Mouse (Mus musculus) kidney, embryonic 14.5 days (tissue): ENCODE data around the gene Fndc7. TPM values are rescaled to one million over a fixed set of nuclear protein-coding genes. Genes with fewer than 3 reads are reported as not detected.

Experiments used
- ATAC-seq: fragments of 200-750 bp; cut with Nextera tagmentation; 2 replicates; pipeline ENCODE4 v1.8.0; 2017; ENCODE audit warnings: moderate number of reproducible peaks, mild to moderate bottlenecking, moderate TSS enrichment, moderate library complexity; ENCODE audit not compliant: low FRiP score, low TSS enrichment
- H3K27ac ChIP-seq: fragments of 300-500 bp; sonication (generic); 2 replicates; pipeline ENCODE4 v1.5.1; 2014; ENCODE audit warnings: low read depth, mild to moderate bottlenecking, low read length, moderate library complexity, mixed read lengths
- H3K27me3 ChIP-seq: fragments of 300-500 bp; sonication (generic); 2 replicates; pipeline ENCODE4 v1.6.1; 2014; ENCODE audit warnings: mild to moderate bottlenecking, low read length; ENCODE audit not compliant: control insufficient read depth, insufficient read depth
- H3K36me3 ChIP-seq: fragments of 300-500 bp; sonication (generic); 2 replicates; pipeline ENCODE4 v1.6.1; 2014; ENCODE audit warnings: low read length, mixed read lengths; ENCODE audit not compliant: control insufficient read depth, insufficient read depth
- H3K4me1 ChIP-seq: fragments of 300-500 bp; sonication (generic); 2 replicates; pipeline ENCODE4 v1.6.1; 2014; ENCODE audit warnings: low read length, mixed read lengths; ENCODE audit not compliant: control insufficient read depth, insufficient read depth
- H3K4me2 ChIP-seq: fragments of 300-500 bp; sonication (generic); replicated peaks from 2 replicates; pipeline ENCODE4 v1.6.1; 2014; ENCODE audit warnings: low read depth, mild to moderate bottlenecking, low read length
- H3K4me3 ChIP-seq: fragments of 300-500 bp; sonication (generic); 2 replicates; pipeline ENCODE4 v1.5.1; 2014; ENCODE audit warnings: mild to moderate bottlenecking, low read length
- H3K9ac ChIP-seq: fragments of 300-500 bp; sonication (generic); 2 replicates; pipeline ENCODE4 v1.6.1; 2014; ENCODE audit warnings: low read depth, mild to moderate bottlenecking, low read length, moderate library complexity
- H3K9me3 ChIP-seq: fragments of 300-500 bp; sonication (generic); 2 replicates; pipeline ENCODE4 v1.6.1; 2016; ENCODE audit warnings: low read length; ENCODE audit not compliant: control insufficient read depth
- WGBS: fragments of 180-500 bp; shearing (Covaris S2); extraction: QIAGEN DNeasy Blood & Tissue Kit; methylation state at CpG from one replicate; pipeline ENCODE4 v1.1.7; 2014; 5-methylcytosine and 5-hydroxymethylcytosine counted together
- polyA plus RNA-seq: library from polyadenylated mRNA; unstranded; fragments of >200 nt; fragmentation: Nextera tagmentation; extraction: Ambion mirVana; gene quantifications from 2 replicates; pipeline ENCODE4 v1.2.1, GENCODE M21; 2014

Fndc7 gene
- polyA plus RNA-seq, 1 experiment from 2014 or later: not detected

DNA sequence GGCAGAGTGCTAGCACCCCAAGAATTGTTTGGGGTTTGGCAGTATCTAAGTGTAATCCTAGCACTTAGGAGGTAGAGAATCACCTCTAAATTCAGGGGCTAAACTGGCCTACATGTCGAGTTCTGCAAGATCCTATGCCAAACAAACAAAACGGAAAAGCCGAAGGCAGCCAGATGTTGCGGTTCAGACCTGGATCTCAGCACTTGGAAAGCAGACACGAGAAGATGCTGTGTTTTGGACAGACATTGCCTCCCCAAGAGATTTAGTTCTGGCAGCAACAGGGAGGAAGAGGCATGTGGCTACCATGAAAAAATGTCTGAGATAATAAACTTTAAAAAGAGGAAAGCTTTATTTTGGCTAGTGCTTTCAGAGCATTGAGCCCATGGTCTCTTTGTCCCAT lies 10.9 kb upstream of the Fndc7 start:
- peaks cover 40% of the 10 kb centered on the region for H3K36me3 ChIP-seq
- WGBS: 84% methylated on average over 5 of the region's 5 CpGs
- ATAC-seq: no peak

GRCm38 (mm10) chr3:108900147-108900546 lies 10.3 kb upstream of the Fndc7 start:
- Histone ChIP-seq H3K36me3 (peaks cover 34% of the 10 kb centered on the region), H3K9ac (no peak overlapping the region), H3K4me2 (no peak overlapping the region), H3K4me1 (no peaks in the 10 kb centered on the region), H3K27ac (no peak overlapping the region), H3K27me3 (no peaks in the 10 kb centered on the region), H3K4me3 (no peak overlapping the region), H3K9me3 (no peaks in the 10 kb centered on the region)
- ATAC-seq: no peak
- 89% methylated on average over 3 of the region's 3 CpGs for WGBS

More for the DNA sequence above, 10.9 kb upstream of the Fndc7 start:
- Histone ChIP-seq H3K27ac (no peak overlapping the region), H3K27me3 (no peaks in the 10 kb centered on the region), H3K4me2 (no peak overlapping the region), H3K9ac (no peak overlapping the region), H3K9me3 (no peaks in the 10 kb centered on the region), H3K4me1 (no peaks in the 10 kb centered on the region), H3K4me3 (no peak overlapping the region)

DNA sequence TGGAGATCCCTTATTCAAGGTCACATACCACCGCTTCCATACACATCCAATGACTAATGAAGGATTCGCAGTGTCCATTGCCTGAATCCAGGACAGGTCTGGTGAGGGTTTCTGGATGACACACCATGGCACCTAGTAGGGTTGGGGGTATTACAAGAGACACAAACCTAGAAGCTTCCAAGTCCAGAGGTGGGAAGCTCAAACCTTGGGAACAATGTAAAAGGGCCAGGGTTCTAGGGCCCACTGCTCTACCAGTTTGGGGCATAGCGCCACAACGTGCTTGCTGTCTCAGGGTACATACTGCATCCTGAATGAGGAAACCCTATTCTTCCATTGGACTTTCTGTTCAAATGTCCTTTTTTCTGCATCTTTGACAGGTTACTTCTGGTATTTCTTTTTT lies 8.8 kb upstream of the Fndc7 start:
- WGBS: 90% methylated on average over 4 of the region's 4 CpGs
- Histone ChIP-seq H3K36me3 (peaks cover 19% of the 10 kb centered on the region), H3K9me3 (no peaks in the 10 kb centered on the region), H3K4me1 (no peaks in the 10 kb centered on the region), H3K9ac (no peak overlapping the region), H3K27ac (no peak overlapping the region), H3K4me3 (no peak overlapping the region), H3K27me3 (no peaks in the 10 kb centered on the region), H3K4me2 (no peak overlapping the region)
- no peak for ATAC-seq

DNA sequence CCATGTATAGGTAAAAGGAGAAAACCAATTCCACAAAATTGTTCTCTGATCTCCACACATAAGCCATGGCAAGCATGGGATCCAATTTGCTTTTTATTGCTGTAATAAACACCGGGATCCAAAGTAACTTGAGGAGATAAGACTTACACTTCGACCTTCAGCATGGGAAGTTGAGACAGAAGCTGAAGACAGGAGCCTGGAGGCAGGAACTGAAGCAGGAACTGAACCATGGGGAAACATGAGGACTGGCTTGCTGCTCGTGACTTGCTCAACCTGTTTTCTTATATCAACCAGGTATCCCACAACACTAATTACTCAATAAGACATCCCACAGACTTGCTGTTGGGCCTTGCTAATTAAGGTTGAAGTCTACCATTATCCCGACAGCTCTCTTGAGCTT lies 3.1 kb upstream of the Fndc7 start:
- H3K4me3 ChIP-seq: no peak overlapping the region
- no peak overlapping the region for H3K27ac ChIP-seq
- H3K4me2 ChIP-seq: no peak overlapping the region
- H3K9me3 ChIP-seq: no peaks in the 10 kb centered on the region
- no peaks in the 10 kb centered on the region for H3K4me1 ChIP-seq
- H3K9ac ChIP-seq: no peak overlapping the region
- 42% methylated on average over 4 of the region's 4 CpGs for WGBS
- no peaks in the 10 kb centered on the region for H3K36me3 ChIP-seq
- ATAC-seq: no peak
- H3K27me3 ChIP-seq: no peaks in the 10 kb centered on the region

DNA sequence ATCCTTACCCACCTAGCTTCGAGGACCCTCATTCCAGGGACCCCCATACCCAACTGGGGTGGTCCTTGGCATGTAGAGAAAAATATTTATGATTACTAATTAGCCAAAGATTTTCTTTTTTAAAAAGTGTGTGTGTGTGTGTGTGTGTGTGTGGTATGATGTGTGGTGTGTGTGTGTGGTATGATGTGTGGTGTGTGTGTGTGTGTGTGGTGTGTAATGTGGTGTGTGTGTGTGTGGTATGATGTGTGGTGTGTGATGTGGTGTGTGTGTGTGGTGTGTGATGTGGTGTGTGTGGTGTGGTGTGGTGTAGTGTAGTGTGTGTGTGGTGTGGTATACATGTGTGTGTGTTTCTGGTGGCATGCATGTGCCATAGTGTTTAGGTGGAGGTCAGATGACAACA lies 2.3 kb upstream of the Fndc7 start:
- Histone ChIP-seq H3K4me3 (no peak overlapping the region), H3K4me2 (no peak overlapping the region), H3K9me3 (no peaks in the 10 kb centered on the region), H3K36me3 (no peaks in the 10 kb centered on the region), H3K4me1 (no peaks in the 10 kb centered on the region), H3K27ac (no peak overlapping the region), H3K9ac (no peak overlapping the region), H3K27me3 (no peaks in the 10 kb centered on the region)
- ATAC-seq: no peak
- WGBS: 71% methylated on average over 1 of the region's 1 CpGs

DNA sequence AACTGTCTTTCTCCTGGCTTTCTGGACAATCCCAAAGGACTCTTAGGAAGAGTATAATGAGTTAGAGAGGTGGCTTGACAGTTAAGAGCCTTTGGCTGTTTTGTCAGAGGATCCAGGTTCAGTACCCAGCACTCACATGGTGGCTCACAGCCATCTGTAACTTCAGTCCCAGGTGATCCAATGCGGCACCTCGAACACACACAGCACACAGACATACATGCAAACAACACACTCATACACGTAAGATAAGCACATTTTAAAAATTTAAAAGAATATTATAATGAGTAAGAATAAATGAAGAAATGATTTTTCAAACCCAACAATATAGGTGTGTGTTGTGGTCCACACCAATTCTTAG lies 2.2 kb downstream of the Fndc7 start:
- no peak overlapping the region for H3K4me2 ChIP-seq
- no peaks in the 10 kb centered on the region for H3K36me3 ChIP-seq
- WGBS: 90% methylated on average over 3 of the region's 3 CpGs
- H3K4me1 ChIP-seq: no peaks in the 10 kb centered on the region
- no peak overlapping the region for H3K4me3 ChIP-seq
- ATAC-seq: no peak
- no peak overlapping the region for H3K27ac ChIP-seq
- no peaks in the 10 kb centered on the region for H3K27me3 ChIP-seq
- no peak overlapping the region for H3K9ac ChIP-seq
- no peaks in the 10 kb centered on the region for H3K9me3 ChIP-seq

GRCm38 (mm10) chr3:108886934-108887617 lies 2.7 kb downstream of the Fndc7 start:
- Histone ChIP-seq H3K4me1 (no peaks in the 10 kb centered on the region), H3K4me2 (no peak overlapping the region), H3K9ac (no peak overlapping the region), H3K27me3 (no peaks in the 10 kb centered on the region), H3K27ac (no peak overlapping the region), H3K4me3 (no peak overlapping the region), H3K9me3 (no peaks in the 10 kb centered on the region), H3K36me3 (no peaks in the 10 kb centered on the region)
- no peak for ATAC-seq
- 76% methylated on average over 12 of the region's 12 CpGs for whole genome bisulfite sequencing

DNA sequence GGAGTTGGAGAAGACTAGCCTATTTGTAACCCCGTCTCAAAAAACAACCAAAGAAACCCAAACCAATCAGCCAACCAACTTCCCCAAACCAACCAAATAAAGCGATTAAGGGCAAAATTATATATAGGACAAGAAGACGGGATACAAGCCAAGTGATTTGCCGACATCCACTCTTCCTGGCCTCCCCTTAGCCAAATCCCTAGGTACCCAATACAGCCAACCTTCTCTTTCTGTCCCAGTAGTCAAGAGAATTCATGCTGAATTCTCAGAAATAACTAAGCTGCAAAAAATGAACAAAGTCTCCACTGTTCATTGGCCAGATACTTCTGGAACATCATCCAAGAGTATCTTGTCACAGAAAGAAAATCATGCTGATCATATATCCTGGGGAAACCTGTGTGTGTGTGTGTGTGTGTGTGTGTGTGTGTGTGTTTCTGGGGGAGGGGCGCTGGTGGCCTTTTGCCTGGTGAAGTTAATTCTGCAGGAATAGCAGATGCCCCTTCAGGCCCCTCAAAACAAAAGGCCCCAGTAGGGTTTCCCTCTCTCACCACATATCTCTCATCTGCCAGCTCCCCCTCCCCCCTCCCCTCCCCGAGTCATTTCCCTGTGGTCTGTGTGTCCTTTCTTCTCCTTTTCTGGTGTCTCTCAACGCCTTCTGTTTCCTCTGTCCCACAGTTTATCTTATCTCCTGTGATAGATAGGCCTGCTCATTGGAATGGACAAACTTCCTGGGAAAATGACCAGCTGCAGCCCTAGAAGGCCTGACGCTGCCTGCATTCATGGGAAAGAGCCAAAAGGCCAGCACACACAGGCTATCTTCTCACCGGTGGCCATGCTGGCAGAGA lies 3.9 kb downstream of the Fndc7 start:
- no peaks in the 10 kb centered on the region for H3K36me3 ChIP-seq
- no peaks in the 10 kb centered on the region for H3K4me1 ChIP-seq
- no peaks in the 10 kb centered on the region for H3K27me3 ChIP-seq
- H3K27ac ChIP-seq: no peak overlapping the region
- no peak overlapping the region for H3K4me3 ChIP-seq
- no peak overlapping the region for H3K9ac ChIP-seq
- H3K9me3 ChIP-seq: no peaks in the 10 kb centered on the region
- WGBS: 52% methylated on average over 9 of the region's 9 CpGs
- no peak for ATAC-seq
- no peak overlapping the region for H3K4me2 ChIP-seq

- H3K9ac ChIP-seq: no peak overlapping the region
- no peaks in the 10 kb centered on the region for H3K4me1 ChIP-seq
- H3K4me2 ChIP-seq: no peak overlapping the region
- no peak overlapping the region for H3K27ac ChIP-seq
- WGBS: 77% methylated on average over 8 of the region's 8 CpGs
- H3K9me3 ChIP-seq: no peaks in the 10 kb centered on the region
- no peak overlapping the region for H3K4me3 ChIP-seq
- H3K27me3 ChIP-seq: no peaks in the 10 kb centered on the region
- ATAC-seq: no peak
- H3K36me3 ChIP-seq: no peaks in the 10 kb centered on the region
Measured at GRCm38 (mm10) chr3:108884706-108885289, 5.0 kb downstream of the Fndc7 start.
